Mouse (Mus musculus): ENCODE measurements around the gene Mycl.

DNA sequence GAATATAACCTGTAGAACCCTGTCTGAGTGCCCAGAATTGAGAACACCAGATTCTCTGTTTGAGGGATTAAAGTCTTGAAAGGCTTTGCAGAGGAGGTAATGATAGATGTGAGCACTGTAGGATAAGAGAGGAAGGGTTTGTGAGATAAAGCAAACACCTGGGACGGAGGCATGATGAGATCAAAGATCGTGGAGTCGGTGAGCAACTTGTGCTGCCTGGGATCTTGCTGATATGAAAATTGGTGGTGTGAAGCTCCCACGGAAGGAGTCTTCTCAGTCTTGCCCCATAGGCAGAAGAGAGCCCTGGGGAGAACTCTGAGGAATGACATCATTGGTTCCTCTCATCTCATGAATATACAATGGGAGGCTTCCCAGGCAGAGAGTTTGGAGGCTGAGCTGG is 27.3 kb upstream of the Mycl start:
- TF ChIP-seq CTCF (IDR thresholded peaks at IDR 0.05; ENCODE audit: extremely low read depth, insufficient read length, insufficient replicate concordance, low read depth, low read length) (no peak), POLR2A (IDR thresholded peaks at IDR 0.05; ENCODE audit: low read depth, low read length) (no peak)
